Mouse (Mus musculus) kidney, adult 18-20 months (tissue): ENCODE measurements around the gene Dynlt1c.
A peak's percentile ranks its signal among the peaks of the same experiment; 100 is the strongest.
"Not testable (repeated sequence)": the region's sequence is repeated elsewhere in the genome, so short reads cannot be mapped to it uniquely, and the experiment has no call there.

ENCODE experiments used
- DNase-seq: peaks from one replicate; pipeline ENCODE4 v3.0.0; 2021

The Dynlt1c gene

DNA sequence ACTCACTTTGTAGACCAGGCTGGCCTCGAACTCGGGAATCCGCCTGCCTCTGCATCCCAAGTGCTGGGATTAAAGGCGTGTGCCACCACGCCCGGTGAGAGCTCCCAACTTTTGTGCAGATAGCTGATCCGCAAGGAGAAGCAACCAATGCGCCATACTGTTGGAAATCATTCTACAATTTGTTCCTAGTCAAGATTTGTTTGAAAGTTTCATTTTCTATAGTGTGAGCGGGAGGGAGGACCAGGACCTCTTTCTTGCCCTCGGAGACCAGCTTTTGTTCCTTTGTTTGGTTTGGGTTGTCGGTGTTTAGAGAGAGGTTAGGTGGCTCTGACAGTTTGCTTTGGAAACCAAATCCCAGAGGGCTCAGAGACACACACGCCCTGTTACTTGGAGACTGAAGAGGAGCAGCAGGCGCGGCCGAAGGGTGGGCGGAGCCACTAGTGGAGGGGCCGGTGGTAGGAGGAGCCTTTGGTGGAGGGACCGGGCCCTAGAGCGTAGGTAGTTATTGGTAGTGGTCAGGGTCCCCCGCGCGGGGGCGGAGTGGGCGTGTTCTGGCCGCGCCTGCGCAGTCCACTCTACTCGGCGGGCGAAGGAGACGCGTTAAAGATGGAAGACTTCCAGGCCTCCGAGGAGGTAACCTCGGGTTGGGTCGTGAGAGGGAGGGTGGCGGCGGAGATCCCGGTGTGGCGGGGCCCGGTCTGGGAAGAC, at the start of gene Dynlt1c:
Gene Dynlt1c (plus strand): TSS at position 468 of the 708 bp plus-strand sequence.
- peak; percentile 80 for DNase-seq

DNA sequence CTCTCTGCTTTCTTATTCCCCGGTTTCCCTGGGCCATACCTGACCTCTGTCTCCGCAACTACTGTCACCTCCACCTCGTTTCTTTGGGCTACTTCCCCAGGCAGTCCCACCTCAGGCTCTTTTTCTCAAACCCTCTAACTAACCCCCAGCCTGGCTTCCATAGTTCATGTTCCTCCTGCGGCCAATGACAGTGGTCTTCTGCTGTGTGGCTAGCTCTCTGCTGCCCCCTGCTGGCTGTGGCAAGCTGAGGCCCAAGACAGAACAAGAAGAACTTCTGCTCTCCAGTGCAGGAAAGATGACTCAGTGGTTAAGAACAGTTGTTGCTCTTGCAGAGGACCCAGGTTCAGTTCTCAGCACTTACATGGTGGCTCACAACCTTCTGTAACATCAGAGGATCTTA, 47.7 kb upstream of the Dynlt1c start:
- DNase-seq: not testable (repeated sequence)

DNA sequence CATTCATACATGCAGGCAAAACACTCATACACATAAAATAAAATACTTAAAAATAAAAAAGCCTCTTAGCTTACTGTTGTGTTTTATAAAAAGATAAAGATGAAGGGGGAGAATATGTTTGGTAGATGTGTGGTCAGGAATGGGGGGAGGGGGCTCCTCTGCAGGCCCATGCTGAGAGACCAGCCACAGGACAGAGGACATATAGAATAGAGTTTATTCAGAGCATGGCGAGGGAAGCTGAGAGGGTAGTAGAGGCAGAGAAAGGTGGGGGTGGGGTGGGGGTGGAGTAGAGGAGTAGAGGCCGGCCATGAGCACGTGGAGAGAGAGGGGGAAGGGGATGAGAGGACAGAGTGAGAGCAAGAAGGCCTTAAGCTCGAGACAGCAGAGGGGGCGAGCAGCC, 47.2 kb upstream of the Dynlt1c start:
- not testable (repeated sequence) for DNase-seq

DNA sequence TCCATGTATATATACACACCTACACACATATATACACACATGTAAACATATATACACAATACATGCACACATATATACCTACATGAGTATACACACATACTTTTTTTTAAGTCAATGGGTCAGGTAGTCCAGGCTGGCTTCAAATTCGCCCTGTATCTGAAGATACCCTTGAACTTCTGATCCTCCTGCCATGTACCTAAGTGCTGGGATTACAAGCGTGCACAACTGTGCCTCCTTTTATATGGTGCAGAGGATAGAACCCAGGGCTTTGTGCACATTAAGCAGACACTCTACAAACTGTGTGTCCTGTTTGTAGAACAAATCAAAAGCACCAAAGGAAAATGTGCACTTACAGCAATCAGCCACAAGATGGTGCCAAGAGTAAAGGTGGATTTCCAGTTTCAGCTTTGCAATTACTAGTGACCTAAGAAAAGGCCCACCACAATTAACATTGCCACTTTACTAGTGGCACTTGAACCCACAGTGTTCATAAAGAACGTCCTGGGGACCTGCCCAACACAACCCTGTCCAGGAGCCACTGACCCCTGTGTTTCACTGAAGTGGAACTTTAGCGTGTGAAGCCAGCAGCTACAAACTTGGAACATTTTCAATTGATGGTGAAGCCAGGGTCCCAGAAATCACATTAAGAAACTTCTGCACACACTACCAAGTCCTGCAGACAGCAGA, 41.9 kb upstream of the Dynlt1c start:
- DNase-seq: not testable (repeated sequence)

DNA sequence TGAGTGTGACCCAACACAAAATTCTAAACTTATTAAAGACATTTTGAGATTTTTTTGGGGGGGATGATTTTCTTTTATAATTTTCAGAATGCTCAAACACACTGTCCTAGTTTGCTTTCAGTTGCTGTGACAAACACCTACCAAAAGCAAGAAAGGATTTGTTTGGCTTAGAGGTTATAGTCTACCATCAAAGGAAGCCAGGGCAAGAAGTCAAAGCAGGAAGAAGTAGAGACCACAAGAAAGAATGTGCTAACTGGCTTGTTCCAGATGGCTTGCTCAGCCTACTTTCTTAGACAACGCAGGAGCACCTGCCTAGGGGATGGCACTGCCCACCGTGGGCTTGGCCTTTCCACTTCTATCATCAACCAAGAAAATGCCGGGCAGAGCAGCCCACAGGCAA, 36.6 kb upstream of the Dynlt1c start:
- DNase-seq: not testable (repeated sequence)

DNA sequence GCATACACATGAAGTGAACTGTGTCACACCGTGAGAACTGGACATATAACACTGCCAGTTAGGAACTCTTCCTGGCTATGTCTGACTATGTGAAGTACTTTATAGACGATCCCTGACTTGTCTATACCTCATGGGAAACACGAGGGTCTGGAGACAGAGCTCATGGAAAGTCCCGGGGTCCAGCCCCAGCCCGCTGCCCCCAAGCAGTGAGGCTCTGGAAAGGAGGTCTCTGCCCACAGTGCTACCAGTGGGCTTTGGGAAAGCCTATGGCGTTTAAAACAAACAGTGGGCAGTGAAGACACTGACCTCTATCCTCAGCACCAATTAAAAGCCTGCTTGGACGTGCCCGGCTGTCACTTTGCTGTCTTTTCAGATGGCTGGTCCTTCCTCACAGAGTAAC, 33.6 kb upstream of the Dynlt1c start:
- not testable (repeated sequence) for DNase-seq

DNA sequence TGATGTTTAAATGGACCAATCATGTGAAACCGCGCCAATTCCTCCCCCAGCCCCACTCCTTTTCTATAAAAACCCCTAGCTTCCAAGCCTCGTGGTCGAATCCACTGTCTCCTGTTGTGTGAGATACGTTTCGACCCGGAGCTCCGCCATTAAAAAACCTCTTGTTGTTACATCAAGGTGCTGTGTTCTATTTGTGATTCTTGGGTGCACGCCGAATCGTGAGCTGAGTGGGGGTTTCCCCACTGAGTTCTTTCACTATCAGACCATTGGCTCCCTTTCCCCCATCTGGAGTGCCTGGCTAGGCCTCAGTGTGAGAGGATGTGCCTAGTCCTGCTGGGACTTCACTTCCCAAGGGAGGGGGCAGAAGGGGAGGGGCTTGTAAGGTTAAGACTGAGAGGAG, 30.2 kb upstream of the Dynlt1c start:
- not testable (repeated sequence) for DNase-seq

DNA sequence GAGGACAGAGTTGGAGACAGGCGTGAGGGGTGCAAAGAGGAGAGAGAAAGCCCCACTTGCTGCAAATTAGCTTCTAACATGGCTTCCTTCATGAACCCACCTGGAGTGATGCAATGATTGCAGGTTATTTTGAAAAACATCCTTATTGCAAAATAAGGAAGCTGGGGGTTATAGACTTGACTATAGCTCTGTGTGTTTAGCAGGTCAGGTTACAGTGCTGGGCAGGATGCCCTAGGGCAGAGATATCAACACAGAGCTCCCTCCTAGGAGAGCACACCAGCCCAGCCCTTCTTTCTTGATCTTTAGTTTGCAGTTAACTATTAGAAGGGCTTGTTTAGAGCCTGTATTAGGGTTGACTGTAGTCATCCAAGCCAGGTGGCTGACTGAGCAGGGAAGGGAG, 29.3 kb upstream of the Dynlt1c start:
- not testable (repeated sequence) for DNase-seq

DNA sequence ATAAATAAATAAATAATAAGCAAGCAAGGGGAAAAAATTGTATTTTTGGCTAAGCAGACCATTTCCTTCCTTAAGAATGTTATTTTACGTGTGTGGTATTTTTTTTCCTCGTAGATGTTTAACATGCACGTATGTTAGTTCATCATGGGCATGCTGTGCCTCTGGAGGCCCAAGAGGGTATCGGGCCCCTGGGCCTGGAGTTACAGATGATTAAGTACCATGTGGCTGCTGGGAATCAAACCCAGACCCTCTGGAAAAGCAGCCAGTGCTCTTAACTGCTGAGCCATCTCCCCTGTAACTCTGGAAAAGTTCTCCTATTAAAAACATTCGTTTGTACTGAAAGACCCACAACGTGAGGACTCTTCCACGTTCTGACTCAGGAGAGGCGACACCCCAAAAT, 26.1 kb upstream of the Dynlt1c start:
- not testable (repeated sequence) for DNase-seq

DNA sequence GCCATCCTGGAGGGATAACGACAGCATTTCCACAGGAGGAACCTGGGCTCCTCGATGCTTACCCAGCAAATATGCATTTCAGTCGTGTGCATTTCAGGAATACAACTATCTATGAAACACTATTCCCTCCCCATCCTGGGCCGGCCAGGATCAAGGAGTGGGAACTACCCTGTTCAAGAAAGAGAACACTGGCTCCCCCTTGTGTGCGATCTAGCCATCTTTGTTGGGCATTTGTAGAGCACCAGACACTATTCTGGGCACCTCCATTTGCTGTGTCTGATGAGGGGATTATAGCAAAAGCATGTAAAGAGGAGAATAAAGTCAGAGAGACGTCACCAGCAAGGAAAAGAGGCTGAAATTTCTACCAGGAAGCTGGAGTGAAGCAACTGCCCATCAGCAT, 12.8 kb upstream of the Dynlt1c start:
- DNase-seq: not testable (repeated sequence)

DNA sequence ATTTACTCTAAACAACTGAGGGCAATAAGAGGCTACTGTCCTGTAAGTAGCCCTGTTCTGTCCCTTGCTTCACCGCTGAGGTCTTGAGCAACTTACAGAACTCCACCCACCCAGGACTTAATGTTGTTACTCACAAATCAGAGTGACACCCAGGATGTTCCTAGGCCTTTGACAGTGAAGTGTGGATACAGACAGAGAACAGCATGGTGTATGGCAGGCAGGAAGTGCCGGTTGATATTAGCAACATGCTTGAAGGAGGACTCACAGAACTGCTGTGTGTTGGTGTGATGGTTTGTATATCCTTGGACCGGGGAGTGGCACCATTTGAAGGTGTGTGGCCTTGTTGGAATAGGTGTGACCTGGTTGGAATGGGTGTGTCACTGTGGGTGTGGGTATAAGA, 9.4 kb upstream of the Dynlt1c start:
- DNase-seq: not testable (repeated sequence)

DNA sequence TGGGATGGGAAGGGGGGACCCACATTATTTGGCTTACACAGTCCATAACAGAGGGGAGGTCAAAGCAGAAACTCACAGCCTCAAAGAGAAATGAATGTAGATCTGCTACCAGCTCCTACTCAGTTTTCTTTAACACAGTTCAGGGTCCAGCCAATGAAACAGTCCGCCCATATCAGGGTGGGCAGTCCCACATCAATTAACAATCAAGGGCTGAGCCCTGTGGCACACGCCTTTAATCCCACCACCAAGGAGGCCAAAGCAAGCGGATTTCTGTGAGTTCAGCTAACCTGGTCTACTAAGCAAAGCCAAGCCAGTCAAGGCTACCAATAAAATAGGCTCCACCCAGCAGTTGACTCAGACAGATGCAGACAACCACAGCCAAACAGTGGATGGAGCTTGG, 7.6 kb upstream of the Dynlt1c start:
- DNase-seq: not testable (repeated sequence)

DNA sequence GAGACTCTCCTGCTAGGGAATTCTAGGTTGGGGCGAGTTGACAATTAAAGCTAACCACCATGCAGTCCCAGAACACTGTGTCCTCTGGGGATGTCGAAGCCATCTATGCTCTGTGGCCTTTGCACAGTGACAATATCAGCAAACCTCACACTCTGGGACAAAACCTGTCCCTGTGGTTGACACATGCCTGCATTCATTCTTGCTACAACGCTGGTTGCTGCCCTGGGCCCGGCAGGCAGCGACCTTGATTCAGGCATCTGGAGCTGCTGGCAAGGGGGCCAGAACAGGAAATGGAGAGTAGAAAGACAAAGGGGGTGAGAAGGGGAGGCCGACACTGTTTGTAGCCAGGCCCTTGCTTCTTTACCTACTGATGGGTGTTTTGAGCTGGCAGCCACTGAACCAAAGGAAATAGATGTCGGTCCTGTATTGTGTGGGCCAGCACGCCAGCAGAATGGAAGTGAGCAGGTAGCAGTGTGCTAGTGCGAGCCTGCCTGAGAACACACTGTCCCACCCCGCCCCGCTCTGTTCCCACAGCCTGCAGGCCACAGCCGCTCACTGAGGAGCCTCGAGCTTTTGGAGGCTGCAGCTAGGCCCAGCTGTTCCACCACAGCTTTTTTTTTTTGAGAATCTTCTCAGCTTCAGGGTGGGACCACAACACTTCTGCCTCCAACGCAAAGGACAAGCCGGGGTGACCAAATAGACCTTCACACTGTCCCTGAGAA, 5.5 kb upstream of the Dynlt1c start:
- not testable (repeated sequence) for DNase-seq

DNA sequence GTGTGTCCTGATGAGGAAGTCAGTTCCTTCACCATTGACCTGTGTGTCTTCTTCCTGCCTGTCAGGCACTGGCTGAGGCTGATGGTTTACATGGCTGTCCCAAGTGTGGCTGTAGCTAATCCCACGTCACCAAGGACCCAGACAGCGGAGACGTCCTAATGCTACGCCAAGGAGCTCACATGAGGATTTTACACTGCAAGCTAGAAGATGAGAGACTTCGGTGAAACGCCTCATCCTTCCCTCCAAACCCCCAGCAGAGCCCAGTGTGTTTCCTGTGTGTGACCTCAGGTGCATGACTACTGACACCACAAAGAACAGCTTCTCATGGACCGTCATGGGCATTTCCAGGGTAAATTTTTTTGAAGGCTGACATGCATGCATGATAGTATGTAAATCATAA, 3.1 kb upstream of the Dynlt1c start:
- DNase-seq: not testable (repeated sequence)

DNA sequence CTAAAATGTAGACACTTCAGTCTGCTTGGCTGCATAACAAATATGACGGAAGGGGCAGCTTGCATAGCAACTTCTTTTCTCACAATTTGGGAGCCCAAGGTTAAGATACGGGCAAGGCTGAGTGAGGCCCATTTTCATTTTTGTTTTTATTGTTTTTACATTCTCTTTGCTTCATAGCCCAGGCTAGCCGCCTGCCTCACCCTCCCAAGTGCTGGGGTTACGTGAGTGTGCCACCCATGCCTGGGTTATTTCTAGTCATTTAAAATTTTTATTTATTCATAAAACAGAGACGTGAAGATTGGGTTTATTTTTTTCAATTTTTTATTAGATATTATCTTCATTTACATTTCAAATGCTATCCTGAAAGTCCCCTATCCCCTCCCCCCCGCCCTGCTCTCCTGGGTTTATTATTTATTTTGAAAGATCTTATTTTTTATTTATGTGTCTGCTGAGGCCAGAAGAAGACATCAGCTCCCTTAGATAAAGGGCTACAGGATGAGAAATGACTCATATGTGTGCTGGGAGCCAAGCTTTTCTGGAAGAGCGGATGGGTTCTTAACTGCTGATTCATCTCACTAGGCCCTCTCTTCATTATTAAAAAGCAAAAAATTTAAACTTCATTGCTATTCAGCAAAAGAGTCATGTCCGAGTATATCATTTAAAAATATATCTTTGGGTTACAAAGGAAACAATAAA, 1.1 kb upstream of the Dynlt1c start:
- not testable (repeated sequence) for DNase-seq

DNA sequence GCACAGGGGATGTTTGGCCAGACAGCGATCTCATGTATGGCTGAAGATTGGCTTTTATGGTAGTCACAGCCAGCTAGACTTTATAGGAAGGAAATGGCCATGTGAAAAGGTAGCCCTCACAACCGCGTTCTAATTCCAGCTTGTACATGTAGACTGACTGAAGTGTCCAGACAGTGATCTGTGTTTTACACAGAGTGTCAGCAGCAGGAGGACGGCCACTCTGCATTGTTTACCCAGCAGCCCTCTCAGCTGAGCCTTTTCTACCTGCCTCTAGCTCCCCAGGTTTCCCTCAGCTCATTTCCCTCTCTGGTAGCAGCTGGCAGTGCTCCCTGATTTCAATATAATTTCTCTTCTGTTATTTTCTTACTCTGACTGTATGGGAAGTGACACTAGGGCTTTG, 734 bp downstream of the Dynlt1c start:
- DNase-seq: not testable (repeated sequence)

DNA sequence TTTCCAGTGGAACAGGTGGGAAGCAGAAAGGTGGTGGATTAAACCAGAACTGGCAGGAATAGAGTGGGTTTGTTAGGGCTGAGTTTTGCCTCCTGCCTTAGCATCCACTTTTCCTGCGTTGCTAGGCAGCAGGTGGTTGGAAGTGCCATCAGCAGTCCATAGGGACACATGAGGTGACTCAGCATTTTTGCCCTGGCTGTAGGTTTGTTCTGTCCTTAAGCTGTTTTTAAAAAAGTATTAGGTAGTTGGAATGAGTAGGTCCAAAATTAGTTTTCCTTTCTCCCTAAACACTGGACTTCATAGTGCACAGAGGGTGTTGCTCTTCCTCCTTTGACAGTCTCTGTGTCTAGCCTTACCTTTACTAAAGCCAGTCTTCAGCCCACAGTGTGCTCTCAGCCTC, 3.9 kb downstream of the Dynlt1c start:
- not testable (repeated sequence) for DNase-seq

DNA sequence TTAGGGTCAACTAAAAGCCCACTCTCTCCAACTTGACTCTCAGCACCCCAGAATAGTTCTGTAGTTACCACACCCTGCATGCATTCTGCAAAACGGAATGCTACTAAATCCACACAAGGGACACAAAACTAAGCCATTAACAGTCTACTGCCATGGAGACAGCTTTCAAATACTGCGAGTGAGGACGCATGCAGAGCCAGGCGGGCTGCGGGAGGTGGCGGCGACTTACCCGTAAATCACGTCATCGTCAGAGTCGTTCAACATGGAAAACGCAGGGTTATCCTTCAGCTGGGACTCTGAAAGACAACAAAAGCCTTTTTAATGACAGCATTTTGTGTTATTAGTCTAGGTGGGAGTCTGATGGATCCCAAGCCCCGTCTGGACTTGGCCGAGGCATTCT, 12.1 kb downstream of the Dynlt1c start:
- DNase-seq: not testable (repeated sequence)

DNA sequence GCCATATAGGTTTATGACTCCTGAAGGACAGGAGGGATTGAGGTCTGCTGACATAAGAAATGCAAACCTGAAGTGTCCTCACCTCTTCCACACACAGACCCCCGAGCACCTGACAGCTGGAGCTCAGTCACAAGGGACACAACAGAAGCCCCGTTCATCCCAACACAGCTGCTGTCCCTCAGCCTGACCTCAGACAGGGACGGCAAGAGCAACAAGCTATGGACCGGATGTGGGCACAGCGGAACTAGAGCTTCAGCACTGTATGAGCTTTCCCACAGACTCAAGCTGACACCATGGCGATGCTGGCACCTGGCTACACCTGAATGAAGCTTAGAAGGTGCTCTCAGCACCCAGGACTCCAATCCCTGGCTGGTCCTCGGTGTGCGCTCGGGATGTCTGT, 12.8 kb downstream of the Dynlt1c start:
- not testable (repeated sequence) for DNase-seq

DNA sequence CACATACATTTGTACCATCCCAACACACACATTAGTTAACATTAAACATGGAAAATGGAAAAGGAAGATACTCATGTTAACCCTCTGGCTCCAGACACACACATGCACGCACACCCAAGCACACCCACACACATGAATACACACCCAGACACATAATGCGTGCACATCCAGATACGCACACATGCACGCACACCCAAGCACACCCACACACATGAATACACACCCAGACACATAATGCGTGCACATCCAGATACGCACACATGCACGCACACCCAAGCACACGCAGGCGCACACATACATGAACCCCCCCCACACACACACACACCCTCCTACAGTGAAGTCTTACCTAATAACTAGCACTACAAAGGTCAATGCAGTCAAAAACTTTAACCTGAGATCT, 15.3 kb downstream of the Dynlt1c start:
- not testable (repeated sequence) for DNase-seq

DNA sequence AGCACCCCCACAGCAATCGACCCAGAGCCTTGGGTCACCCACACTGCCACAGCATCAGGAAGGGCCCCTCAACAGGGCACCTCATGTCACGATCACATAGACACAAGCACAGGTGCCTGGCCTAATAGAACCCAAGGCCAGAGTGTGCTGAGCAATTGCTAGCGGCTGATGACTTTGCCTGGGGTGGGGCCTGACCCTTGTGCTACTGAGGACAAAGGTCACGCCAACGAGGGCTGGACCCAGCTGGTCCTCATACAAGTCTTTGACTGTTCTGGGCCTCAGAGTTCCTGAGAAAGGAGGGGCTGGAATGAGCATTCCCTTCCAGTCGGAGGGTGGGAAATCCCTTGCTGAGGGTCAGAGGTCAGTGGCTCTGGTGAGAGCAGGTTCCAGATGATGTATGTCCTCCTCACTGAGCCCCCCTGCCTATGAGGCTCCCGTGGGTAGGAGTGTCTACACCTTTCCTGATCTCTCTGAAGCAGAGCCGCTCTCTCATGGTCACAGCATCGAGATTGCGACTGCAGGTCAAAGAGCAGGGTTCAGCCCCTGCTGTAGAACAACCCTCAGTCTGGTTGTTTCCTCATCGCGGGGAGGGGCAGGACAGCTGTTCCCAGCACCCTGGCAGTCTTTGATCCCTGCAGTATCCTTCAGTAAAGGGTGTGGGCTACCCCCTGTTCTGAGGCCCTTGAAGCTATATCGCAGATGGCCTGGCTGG, 16.4 kb downstream of the Dynlt1c start:
- DNase-seq: not testable (repeated sequence)

DNA sequence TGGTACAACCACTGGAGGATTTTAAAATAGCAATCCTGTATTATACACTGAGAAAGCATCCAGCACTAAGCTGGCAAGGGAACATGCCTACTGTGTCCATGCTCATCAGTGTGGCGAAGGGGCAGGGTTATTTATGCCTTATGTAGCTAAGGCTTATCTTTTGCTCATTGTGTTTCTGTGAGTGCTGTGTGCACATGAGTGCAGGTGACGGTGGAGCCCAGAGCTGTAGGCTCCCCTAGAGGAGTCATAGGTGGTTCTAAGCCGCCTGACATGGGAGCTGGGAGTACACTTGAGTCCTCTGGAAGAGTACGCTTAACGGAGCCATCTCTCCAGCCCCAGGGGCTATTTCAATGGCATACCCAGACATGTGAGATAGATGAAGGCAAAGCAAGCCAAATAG, 17.8 kb downstream of the Dynlt1c start:
- DNase-seq: not testable (repeated sequence)
